Mouse (Mus musculus) heart, postnatal 0 days (tissue): ENCODE results near the gene Kcnj8.

ENCODE experiments used
- CTCF ChIP-seq: IDR thresholded peaks from 2 replicates; pipeline ENCODE4 v1.5.1; 2016; ENCODE audit warnings: antibody characterized with exemption, control low read depth, low read depth
- EP300 ChIP-seq: IDR thresholded peaks from 2 replicates; pipeline ENCODE4 v1.6.1; 2016; ENCODE audit warnings: antibody characterized with exemption, low read depth

DNA sequence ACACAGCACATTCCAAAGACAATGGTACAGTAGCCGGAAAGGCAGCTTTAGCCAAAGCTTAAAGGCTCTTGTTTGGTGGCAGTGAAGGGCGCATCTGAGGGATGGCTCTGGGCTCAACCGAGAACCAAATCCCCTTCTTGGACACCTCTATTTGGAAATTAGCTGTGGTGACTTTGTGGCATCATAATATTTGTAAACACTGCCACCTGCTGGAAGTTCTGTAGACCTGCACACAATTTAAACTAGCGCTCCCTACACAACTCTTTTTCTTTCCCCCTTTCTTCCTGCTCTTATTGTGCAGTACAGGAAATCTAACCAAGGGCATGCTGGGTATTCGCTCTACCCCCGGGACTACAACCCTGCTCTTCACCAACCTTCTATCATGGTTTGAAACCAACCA, 52.3 kb downstream of the Kcnj8 start:
- TF ChIP-seq CTCF (peak; percentile 65), EP300 (no peak)
